Mouse (Mus musculus): ENCODE results near the gene Sart1. TPM values are rescaled to one million over a fixed set of nuclear protein-coding genes. Genes with fewer than 3 reads are reported as not detected.
"Not testable (repeated sequence)": the region's sequence is repeated elsewhere in the genome, so short reads cannot be mapped to it uniquely, and the experiment has no call there.

Sart1 gene
- total RNA-seq, 2 experiments from 2014 or later = 83.7 to 99.3 TPM

DNA sequence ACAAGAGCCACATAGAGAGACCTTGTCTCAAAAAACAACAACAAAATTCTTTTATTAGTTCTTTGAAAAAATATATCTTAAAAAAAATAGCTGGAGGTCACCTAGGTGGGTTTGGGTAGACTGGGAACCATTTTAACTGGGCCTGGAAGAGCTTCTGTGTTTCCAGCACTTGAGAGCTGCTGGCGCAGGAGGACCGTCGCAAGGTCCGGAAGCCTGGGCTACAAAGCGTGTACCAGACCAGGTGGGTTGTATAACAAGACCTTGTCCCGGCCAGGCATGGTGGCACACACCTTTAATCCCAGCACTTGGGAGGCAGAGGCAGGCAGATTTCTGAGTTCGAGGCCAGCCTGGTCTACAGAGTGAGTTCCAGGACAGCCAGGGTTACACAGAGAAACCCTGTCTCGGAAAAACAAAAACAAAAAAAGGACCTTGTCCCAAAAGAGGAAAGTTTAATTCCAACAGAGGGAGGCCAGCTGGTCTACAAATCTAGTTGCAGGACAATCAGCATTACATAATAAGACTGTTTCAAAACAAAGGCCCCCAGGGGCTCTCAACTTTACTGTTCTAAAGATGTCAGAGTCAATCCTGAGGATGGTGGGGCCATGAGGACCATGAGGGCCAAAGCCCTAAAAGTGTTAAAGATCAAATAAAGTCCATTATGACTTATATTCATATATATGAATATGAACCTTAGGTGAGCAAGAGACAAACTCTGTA, 30.4 kb upstream of the Sart1 start:
- DNase-seq (ENCODE audit: extremely low spot score in 1 of 2, low spot score in 1 of 2) = no peak

GRCm38 (mm10) chr19:5414534-5414957, 26.0 kb upstream of the Sart1 start:
- no peak for DNase-seq (ENCODE audit: extremely low spot score in 1 of 2, low spot score in 1 of 2)

DNA sequence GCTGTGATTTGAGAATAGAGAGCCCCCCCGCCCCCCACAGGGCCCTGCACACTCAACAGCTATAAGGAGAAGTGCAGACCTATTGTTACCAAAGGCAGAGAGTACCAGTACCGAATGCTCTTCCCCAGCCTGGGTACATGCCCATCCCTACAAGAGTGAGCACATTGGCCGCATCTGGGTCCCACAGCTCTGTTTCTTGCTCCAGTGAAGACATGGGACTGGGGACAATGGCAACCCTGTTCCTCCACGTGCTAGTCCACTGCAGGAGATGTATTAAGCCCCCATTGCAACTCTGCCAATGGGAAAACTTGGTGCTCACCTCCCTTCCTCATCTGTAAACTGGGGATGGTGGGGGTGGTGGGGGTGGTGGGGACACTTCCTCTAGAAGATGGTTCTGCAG, 25.3 kb upstream of the Sart1 start:
- DNase-seq (ENCODE audit: extremely low spot score in 1 of 2, low spot score in 1 of 2) = no peak

DNA sequence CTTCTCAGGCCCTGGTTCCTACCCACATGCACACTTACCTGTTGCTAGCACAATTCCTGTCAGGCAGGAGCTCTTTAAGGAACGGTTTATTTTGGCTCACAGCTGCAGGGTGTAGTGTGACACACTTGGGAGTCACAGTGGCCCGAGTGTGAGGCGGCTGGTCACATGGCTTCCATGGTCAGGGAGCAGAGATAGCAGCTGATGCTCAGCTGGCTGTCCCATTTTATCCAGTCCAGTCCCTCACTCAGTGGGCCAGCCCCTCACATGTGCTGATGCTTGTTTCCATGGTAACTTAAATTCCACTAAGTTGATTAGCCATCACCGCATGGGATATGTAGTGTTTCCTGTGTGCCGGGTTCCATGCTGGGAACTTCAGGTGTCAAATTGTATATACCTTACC, 23.5 kb upstream of the Sart1 start:
- DNase-seq (ENCODE audit: extremely low spot score in 1 of 2, low spot score in 1 of 2) = no peak

DNA sequence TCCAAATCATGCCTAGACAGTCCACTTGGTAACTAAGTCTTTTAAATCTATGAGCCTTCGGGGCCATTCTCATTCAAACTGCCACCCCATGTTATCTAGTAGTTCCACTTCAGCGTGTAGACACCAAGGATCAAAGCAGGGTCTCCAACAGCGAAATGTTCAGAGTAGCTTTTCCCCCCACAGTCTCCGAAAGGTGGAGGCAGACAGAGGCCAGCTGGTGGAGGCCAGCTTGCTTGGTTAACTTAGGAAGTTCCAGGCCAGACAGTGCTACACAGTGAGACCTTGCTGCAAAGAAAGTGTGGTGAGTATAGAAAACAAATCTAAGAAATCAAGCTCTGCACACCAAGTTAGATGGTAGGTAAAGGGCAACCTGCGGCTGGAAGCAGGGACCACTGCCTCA, 22.1 kb upstream of the Sart1 start:
- no peak for DNase-seq (ENCODE audit: extremely low spot score in 1 of 2, low spot score in 1 of 2)

- no peak for DNase-seq (ENCODE audit: extremely low spot score in 1 of 2, low spot score in 1 of 2)
Observed at GRCm38 (mm10) chr19:5409068-5409467, 20.6 kb upstream of the Sart1 start.

DNA sequence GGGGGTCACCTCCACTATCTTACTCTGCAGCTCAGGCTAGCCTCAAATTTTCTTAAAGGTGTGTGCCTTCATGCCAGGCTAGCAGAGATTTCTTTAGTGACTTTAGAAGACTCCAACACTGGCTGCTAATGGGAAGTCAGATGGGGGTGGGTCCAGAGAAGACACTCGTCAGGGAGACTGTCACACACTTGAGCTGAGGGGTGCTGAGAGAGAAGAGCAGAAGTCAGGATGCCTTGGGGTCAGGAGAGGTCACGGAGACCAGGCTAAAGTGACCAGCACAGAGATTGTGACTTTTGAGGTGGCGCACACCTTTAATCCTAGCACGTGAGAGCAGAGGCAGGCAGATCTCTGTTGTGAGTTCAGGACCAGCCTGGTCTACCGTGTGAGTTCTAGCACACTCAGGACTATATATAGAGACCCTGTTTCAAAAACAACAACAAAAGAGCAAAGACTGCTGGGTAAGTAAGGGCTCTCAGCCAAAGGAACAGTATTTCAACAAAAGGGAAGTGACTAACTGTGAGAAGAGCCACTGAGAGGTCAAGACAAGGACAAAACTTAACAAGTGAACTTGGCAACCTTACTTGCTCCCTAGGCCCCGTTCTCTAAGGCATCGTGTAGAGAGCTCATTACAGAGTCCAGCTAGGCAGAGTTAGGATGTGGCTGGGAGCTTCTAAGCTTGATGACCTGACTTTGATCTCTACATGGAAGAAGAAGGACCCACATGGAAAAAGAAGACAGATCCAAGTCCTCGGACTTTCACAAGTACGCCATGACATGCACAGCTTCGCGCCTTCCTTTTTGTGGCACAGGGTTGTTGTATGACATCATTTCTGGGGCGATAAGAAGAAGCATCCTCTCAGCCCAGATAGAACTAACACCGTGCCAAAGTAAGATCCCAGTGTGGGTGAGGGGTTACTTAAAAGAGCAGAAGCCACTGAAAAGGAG, 19.8 kb upstream of the Sart1 start:
- no peak for DNase-seq (ENCODE audit: extremely low spot score in 1 of 2, low spot score in 1 of 2)

DNA sequence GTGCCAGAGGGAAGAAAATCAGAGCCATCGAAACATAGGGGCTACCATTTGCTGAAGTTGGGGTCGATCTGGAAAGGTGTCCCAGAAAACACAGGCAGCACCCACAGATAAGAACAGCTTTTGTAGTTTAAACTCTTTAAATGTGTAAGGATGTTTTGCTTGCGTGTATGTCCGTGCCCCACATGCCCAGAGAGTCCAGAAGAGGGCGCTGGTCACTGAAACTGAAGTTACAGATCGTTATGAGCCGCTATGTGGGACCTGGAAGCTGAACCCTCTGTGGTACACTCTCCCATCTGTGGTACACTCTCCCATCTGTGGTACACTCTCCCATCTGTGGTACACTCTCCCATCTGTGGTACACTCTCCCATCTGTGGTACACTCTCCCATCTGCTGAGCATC, 18.6 kb upstream of the Sart1 start:
- peak in 1 of 2 experiments; percentile 42 for DNase-seq (ENCODE audit: extremely low spot score in 1 of 2, low spot score in 1 of 2)

- DNase-seq (ENCODE audit: extremely low spot score in 1 of 2, low spot score in 1 of 2) = not testable (repeated sequence)
Observed at GRCm38 (mm10) chr19:5406531-5407126, 18.1 kb upstream of the Sart1 start.

DNA sequence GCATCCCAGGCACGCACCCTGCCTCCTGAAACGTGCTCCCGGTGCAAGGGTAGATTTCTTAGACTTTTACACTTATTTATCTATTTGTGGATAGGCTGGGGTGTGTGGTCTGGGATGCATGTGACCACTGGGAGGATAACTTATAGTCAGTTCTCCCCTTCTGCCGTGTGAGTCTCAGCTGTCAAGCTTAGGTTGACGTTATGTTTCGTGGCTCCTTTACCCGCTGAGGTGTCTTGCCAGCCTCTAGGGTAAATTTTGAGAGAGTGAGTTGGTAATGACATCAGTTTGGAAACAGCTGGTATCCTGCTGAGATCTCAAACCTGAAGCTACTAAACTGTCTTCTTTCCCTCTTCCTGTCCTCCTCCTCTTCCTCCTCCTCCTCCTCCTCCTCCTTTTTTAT, 17.4 kb upstream of the Sart1 start:
- no peak for DNase-seq (ENCODE audit: extremely low spot score in 1 of 2, low spot score in 1 of 2)

DNA sequence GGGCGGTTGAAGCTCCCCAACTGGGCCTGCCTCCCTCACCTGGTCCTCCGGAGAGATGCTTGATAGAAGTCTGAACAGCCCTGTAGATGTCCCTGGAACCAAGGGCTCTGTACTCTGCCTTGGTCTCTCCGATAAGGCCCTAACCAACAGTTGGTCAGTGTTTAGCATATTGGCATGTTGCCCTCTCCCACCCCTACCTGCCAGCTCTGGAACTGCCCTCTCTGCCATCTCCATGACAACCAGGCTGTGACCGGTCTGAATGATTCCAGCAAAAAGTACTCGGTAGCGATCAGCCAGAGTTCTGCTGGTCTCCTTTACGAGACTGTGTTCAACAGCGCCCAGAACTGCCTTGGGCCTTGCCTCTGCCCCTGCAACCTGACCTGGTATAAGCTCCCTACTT, 13.8 kb upstream of the Sart1 start, which contains the start of gene Tsga10ip:
Gene Tsga10ip (minus strand): TSS at position 234 of the 400 bp plus-strand sequence.
- DNase-seq (ENCODE audit: extremely low spot score in 1 of 2, low spot score in 1 of 2) = no peak

- not testable (repeated sequence) for DNase-seq (ENCODE audit: extremely low spot score in 1 of 2, low spot score in 1 of 2)
Observed at GRCm38 (mm10) chr19:5401073-5401472, 12.6 kb upstream of the Sart1 start.

DNA sequence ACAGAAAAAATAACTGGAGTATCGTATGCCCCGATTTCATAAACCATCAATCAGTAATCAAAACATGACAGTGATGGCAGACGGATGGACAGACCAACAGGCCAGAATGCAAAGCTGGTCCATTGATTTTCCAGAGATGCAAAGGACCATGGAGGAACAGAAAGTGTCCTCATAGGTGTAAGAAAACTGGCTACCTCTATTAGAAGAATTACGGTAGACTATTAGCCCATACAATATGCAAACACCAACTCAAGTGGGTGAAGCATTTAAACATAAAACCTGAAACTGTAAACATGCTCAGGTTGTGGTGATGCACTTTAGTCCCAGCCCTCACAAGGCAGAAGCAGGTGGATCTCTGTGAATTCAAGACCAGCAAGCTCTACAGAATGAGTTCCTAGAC, 6.9 kb upstream of the Sart1 start:
- no peak for DNase-seq (ENCODE audit: extremely low spot score in 1 of 2, low spot score in 1 of 2)

DNA sequence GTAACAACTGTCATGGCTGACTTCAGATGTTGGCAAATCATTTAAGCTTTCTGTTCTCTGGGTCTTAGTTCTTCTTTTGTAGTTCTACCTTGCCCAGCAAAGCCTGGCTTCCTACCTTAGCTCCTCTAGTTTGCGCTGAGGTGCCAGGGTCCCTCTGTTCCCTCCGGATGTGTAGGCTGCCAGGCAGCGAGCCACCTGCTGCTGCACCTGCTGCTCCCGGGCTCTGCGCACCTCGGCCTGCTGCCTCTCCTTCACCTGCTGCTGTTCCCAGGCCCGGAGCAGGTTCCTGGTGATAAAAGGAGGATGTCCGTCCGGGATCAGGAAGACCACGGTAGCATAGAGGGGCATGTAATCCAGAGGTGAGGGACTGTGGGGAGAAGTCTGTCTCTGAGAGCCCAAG, 5.7 kb upstream of the Sart1 start:
- DNase-seq (ENCODE audit: extremely low spot score in 1 of 2, low spot score in 1 of 2) = no peak

- DNase-seq (ENCODE audit: extremely low spot score in 1 of 2, low spot score in 1 of 2) = no peak
Observed at GRCm38 (mm10) chr19:5392892-5393291, 4.4 kb upstream of the Sart1 start.

- DNase-seq (ENCODE audit: extremely low spot score in 1 of 2, low spot score in 1 of 2) = no peak
Observed at GRCm38 (mm10) chr19:5390416-5390815, 1.9 kb upstream of the Sart1 start.

GRCm38 (mm10) chr19:5389647-5390046, 1.1 kb upstream of the Sart1 start:
- no peak for DNase-seq (ENCODE audit: extremely low spot score in 1 of 2, low spot score in 1 of 2)

DNA sequence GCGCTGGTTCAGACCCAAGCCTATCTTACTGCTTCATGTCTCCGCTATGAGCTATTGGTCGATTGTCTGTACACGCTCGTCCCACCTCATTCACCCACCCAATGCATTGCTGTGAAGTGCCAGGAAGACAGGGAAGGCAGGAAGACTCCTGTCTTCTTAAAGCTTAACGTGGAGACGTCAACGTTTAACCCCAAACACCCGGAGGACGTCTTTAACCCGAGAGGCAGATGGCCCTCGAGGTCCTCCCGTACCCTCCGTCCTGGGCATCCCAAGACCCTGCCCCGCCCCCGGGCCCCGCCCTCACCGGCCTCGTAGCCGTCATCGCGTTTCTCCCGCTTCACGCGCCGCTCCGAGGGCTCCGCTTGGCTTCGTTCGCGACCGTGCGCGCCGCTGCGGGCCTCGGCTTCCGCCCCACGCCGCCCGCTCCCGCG, 477 bp downstream of the Sart1 start:
- DNase-seq (ENCODE audit: extremely low spot score in 1 of 2, low spot score in 1 of 2) = peak in 1 of 2 experiments; percentile 24

DNA sequence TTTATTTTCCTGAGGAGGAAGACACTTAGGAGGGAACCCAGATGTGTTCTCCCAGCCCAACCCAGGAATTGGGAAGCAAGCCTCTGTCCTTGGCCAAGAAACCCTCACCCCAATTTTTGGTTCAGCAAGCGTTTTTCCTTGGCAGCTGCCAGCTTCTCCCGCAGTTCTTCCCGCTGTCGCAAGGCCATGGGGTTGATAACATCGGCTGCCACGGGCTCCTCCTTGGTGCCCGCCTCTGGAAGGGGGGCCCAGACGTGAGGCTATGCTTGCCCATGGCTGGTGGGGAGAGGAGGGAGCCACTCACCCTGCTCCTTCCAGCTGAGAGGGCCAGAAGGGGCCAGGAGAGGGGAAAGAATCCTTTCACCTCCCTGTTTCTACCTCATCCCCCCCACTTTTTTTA, 3.8 kb downstream of the Sart1 start:
- DNase-seq (ENCODE audit: extremely low spot score in 1 of 2, low spot score in 1 of 2) = no peak

DNA sequence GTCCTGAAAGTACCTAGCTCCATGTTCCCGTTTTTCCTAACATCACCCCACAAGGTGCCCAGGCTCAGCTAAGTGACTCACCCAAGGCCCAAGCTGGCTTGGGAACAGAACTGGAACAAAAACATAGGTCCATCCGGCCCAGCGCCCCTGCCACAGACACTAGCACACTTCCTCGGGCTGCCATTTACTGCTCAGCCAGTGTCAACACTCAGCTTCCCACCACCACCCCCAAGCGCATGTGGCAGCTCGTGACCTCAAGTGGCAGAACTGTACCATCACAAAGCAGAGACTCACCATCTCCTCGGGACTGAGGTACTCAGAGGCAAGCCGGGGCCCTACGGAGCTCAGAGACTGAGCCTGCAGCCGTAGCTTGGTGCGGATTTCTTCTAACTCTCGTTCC, 5.2 kb downstream of the Sart1 start:
- DNase-seq (ENCODE audit: extremely low spot score in 1 of 2, low spot score in 1 of 2) = no peak

DNA sequence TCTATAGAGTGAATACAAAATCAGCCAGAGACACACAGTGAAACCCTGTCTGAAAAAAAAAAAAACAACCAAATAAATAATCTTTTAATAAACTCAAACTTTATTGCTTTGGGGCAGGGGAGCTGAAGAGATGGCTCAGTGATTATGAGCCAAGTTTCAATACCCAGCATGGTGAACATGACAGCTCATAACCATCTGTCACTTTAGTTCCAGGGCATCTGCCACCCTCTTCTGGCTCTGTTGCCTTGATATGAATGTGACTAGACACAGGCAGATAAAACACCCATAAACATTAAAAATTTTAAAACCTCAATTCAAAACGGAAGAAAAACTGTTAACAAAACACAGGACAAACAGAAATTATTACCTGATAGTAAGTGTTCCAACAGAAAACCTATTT, 11.1 kb downstream of the Sart1 start:
- no peak for DNase-seq (ENCODE audit: extremely low spot score in 1 of 2, low spot score in 1 of 2)
